Mouse (Mus musculus) hindbrain, embryonic 14.5 days (tissue): ENCODE data around the gene Cpn1. TPM values are rescaled to one million over a fixed set of nuclear protein-coding genes. Genes with fewer than 3 reads are reported as not detected.

Experiments used
- ATAC-seq: fragments of 200-750 bp; cut with Nextera tagmentation; 2 replicates; pipeline ENCODE4 v1.8.0; 2017; ENCODE audit warnings: moderate number of reproducible peaks, mild to moderate bottlenecking, moderate TSS enrichment, moderate library complexity; ENCODE audit not compliant: low FRiP score
- DNase-seq: peaks from one replicate; pipeline ENCODE4 v3.0.0-alpha.2; 2015; ENCODE audit warnings: low spot score
- H3K27ac ChIP-seq: fragments of 300-500 bp; sonication (generic); 2 replicates; pipeline ENCODE4 v1.5.1; 2014; ENCODE audit warnings: mild to moderate bottlenecking, moderate library complexity
- H3K27me3 ChIP-seq: fragments of 300-500 bp; sonication (generic); 2 replicates; pipeline ENCODE4 v1.6.1; 2014; ENCODE audit warnings: mild to moderate bottlenecking, low read length, mixed read lengths; ENCODE audit not compliant: control insufficient read depth, insufficient read depth
- H3K36me3 ChIP-seq: fragments of 300-500 bp; sonication (generic); replicated peaks from 2 replicates; pipeline ENCODE4 v1.6.1; 2014; ENCODE audit not compliant: control insufficient read depth, insufficient read depth
- H3K4me1 ChIP-seq: fragments of 300-500 bp; sonication (generic); replicated peaks from 2 replicates; pipeline ENCODE4 v1.6.1; 2014; ENCODE audit warnings: antibody characterized with exemption, low read length, mixed read lengths; ENCODE audit not compliant: control insufficient read depth, insufficient read depth
- H3K4me2 ChIP-seq: fragments of 300-500 bp; sonication (generic); replicated peaks from 2 replicates; pipeline ENCODE4 v1.6.1; 2014; ENCODE audit warnings: mild to moderate bottlenecking, moderate library complexity
- H3K4me3 ChIP-seq: fragments of 300-500 bp; sonication (generic); replicated peaks from 2 replicates; pipeline ENCODE4 v1.5.1; 2014; ENCODE audit warnings: mild to moderate bottlenecking, low read length
- H3K9ac ChIP-seq: fragments of 300-500 bp; sonication (generic); 2 replicates; pipeline ENCODE4 v1.6.1; 2014
- H3K9me3 ChIP-seq: fragments of 300-500 bp; sonication (generic); 2 replicates; pipeline ENCODE4 v1.6.1; 2016; ENCODE audit warnings: low read length; ENCODE audit not compliant: control insufficient read depth
- WGBS: fragments of 180-500 bp; shearing (Covaris S2); extraction: QIAGEN DNeasy Blood & Tissue Kit; methylation state at CpG from one replicate; pipeline ENCODE4 v1.1.7; 2014; 5-methylcytosine and 5-hydroxymethylcytosine counted together
- polyA plus RNA-seq: library from polyadenylated mRNA; unstranded; fragments of >200 nt; fragmentation: Nextera tagmentation; extraction: Ambion mirVana; gene quantifications from 2 replicates; pipeline ENCODE4 v1.2.1, GENCODE M21; 2014

The Cpn1 gene
- polyA plus RNA-seq, 1 experiment from 2014 or later: 0.20 TPM

DNA sequence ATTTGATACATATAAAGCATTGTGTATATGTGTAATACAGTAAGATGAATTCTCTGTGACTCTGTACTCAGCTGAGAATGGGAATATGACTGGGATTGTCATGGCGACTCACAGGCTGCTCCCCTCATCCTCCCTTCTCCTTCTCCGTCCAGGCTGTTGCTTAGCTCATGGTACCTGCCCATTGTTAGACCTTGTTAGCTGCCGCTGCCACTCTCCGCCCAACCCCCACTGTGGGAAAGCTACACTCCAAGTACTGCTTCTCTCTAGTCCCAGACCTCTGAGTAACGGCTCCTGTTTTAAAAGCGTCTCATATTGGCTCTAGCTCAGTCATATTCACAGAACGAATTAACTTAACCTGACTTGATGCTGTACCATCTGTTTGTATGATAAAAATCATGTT is 33.4 kb upstream of the Cpn1 start:
- ATAC-seq: no peak
- Histone ChIP-seq H3K27ac (no peak overlapping the region), H3K4me1 (no peaks in the 10 kb centered on the region), H3K9me3 (no peaks in the 10 kb centered on the region), H3K36me3 (no peaks in the 10 kb centered on the region), H3K9ac (no peak overlapping the region), H3K4me2 (no peak overlapping the region), H3K27me3 (no peaks in the 10 kb centered on the region), H3K4me3 (no peak overlapping the region)
- DNase-seq: no peak
- 65% methylated on average over 7 of the region's 7 CpGs for WGBS

DNA sequence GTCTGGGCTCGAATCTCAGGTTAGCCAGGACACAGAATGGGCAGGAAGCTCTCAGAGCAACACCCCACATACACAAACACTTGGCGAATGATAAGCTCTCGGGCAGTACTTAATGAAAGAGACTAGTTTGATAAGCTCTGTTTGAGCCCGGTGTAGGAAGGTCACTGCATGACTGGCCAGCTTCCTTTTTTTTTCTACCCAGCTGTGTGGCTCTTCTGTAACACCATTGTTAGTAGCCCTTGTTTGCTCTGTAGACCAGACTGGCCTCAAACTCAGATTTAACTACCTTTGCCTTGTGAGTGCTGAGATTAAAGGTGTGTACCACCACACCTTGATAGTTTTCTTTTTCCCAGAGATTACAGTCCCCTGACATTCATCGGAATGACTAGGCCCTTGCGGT is 27.5 kb upstream of the Cpn1 start:
- H3K4me2 ChIP-seq: no peak overlapping the region
- no peaks in the 10 kb centered on the region for H3K4me1 ChIP-seq
- H3K27ac ChIP-seq: no peak overlapping the region
- 90% methylated on average over 6 of the region's 6 CpGs for WGBS
- no peaks in the 10 kb centered on the region for H3K9me3 ChIP-seq
- DNase-seq (no peak), ATAC-seq (no peak)
- no peaks in the 10 kb centered on the region for H3K36me3 ChIP-seq
- H3K9ac ChIP-seq: no peak overlapping the region
- no peak overlapping the region for H3K4me3 ChIP-seq
- H3K27me3 ChIP-seq: no peaks in the 10 kb centered on the region

DNA sequence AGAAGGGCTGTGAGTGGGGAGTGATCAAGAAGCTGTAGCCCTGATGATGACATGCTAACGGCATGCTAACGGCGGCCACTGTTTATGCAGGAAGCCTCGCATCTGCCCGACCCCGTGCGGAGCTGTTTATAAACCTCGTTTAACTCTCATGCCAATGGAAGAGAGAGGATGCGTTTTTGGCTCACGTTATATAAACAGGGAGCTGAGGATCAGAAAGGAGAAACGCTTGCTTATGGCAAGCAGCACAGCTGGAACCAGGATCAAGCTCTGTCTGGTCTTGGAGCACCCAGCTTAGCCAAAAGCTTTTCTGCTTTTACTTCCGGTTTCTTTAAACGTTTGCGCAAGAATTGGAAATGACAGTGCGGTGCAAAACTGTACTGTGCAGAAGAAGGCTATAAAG is 22.4 kb upstream of the Cpn1 start:
- no peak for ATAC-seq
- Histone ChIP-seq H3K27ac (no peak overlapping the region), H3K9ac (no peak overlapping the region), H3K4me1 (no peaks in the 10 kb centered on the region), H3K36me3 (no peaks in the 10 kb centered on the region), H3K4me2 (no peak overlapping the region), H3K27me3 (no peaks in the 10 kb centered on the region), H3K4me3 (no peak overlapping the region), H3K9me3 (no peaks in the 10 kb centered on the region)
- 80% methylated on average over 15 of the region's 15 CpGs for WGBS
- no peak for DNase-seq

DNA sequence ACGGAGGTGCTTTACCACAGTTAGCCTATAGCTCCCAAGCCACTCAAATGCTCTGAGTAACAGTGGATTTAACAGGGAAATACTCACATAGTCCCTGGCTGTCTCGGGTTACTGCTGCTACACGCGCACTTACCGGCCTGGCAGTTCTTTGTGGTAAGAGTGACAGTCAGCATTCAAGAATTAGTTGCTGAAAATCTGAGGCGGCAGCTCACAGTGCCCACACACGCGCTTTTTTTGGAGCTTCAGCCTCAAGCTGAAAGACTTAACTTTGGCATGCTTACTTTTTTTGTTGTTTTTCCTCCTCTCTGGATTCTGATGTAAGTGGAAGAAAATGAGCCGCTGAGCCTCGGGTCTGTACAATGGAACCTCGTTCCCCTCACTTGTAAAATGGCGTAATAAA is 20.8 kb upstream of the Cpn1 start:
- no peaks in the 10 kb centered on the region for H3K9me3 ChIP-seq
- no peaks in the 10 kb centered on the region for H3K4me1 ChIP-seq
- no peaks in the 10 kb centered on the region for H3K36me3 ChIP-seq
- H3K27ac ChIP-seq: no peak overlapping the region
- no peak overlapping the region for H3K4me2 ChIP-seq
- no peak overlapping the region for H3K4me3 ChIP-seq
- no peak for ATAC-seq
- H3K27me3 ChIP-seq: no peaks in the 10 kb centered on the region
- no peak overlapping the region for H3K9ac ChIP-seq
- no peak for DNase-seq
- 58% methylated on average over 12 of the region's 12 CpGs for WGBS

DNA sequence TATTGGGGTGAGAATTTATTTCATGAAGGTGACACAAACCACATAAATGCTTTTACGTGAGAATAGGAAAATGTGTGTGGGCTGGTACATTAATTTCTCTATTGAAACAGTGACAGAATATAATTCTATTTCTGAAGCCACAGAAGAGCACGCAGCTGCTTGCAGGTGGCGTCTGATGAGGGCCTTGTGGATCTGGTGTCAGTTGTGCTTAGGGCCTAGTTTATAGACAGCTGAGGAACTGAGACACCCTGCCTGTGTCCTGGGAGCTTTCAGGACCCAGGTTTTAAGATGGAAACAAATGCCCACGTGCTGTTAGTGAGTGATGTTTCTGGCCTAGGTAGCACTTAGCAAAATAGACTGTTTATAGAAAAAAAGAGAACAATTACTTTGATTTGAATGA is 18.7 kb upstream of the Cpn1 start:
- no peak for ATAC-seq
- Histone ChIP-seq H3K36me3 (no peaks in the 10 kb centered on the region), H3K9me3 (no peaks in the 10 kb centered on the region), H3K27me3 (no peaks in the 10 kb centered on the region), H3K9ac (no peak overlapping the region), H3K27ac (no peak overlapping the region), H3K4me3 (no peak overlapping the region), H3K4me2 (no peak overlapping the region), H3K4me1 (no peaks in the 10 kb centered on the region)
- 75% methylated on average over 4 of the region's 4 CpGs for WGBS
- no peak for DNase-seq

DNA sequence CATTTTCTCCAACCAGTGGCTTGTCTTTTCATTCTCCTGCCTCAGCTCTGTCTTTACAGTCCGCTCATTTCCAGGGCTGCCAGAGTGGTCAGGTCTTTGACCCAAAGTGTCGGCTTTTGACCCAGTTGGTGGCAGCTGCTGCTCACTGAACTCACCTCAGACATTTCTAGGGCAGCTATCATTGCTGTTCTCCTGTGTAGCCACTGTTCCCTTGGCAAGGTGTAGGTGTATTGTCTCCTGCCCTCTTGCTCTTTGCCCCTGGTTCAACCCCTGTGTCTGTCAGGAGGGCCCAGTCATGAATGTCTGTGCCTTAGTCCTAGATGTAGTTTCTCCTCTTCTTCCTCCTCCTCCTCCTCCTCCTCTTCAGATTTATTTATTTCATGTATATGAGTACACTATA is 17.9 kb upstream of the Cpn1 start:
- 95% methylated on average over 2 of the region's 2 CpGs for WGBS
- no peak for DNase-seq

DNA sequence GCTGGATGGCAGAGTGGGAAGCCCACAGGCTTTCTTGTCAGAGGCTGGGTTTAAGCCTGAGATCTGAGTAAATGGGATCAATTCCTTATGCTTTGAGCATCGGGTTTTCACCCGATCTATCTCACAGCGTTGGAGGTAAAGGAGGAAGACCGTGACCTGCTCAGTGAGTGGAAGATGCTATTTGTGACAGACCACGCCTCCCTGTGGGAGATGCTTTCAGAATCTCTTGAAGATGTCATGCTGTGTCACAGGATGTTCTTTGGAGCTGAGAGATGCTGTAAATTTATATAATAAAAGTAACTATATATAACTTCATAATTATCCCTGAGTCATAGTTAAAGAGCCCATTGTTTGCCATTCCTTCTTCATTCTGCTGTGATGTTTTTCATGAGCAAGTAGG is 14.4 kb upstream of the Cpn1 start:
- DNase-seq (no peak), ATAC-seq (no peak)
- Histone ChIP-seq H3K27ac (no peak overlapping the region), H3K4me1 (no peaks in the 10 kb centered on the region), H3K36me3 (no peaks in the 10 kb centered on the region), H3K9ac (no peak overlapping the region), H3K9me3 (no peaks in the 10 kb centered on the region), H3K4me2 (no peak overlapping the region), H3K4me3 (no peak overlapping the region), H3K27me3 (no peaks in the 10 kb centered on the region)
- WGBS: 76% methylated on average over 5 of the region's 5 CpGs

More for the DNA sequence above, 17.9 kb upstream of the Cpn1 start:
- Histone ChIP-seq H3K4me3 (no peak overlapping the region), H3K9me3 (no peaks in the 10 kb centered on the region), H3K9ac (no peak overlapping the region), H3K36me3 (no peaks in the 10 kb centered on the region), H3K27ac (no peak overlapping the region), H3K4me2 (no peak overlapping the region), H3K27me3 (no peaks in the 10 kb centered on the region), H3K4me1 (no peaks in the 10 kb centered on the region)
- no peak for ATAC-seq

DNA sequence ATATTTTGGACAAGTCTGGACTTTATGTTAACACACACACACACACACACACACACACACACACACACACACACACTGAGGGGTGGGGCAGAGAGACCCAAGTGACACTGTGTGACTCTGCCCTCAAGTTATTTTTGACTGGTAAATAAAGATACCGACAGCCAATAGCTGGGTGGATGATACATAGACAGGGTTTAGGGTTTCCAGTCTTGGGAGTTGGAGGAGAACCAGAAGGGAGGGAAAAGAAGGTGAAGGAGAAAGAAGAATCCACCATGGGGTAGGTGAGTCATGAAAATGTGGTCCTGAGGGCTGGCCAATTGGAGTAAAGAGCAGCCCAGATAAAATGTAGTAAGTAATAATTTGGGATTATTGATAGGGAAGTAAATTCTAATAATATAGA is 13.7 kb upstream of the Cpn1 start:
- 94% methylated on average over 1 of the region's 1 CpGs for WGBS
- ATAC-seq: no peak
- H3K9me3 ChIP-seq: no peaks in the 10 kb centered on the region
- H3K27me3 ChIP-seq: no peaks in the 10 kb centered on the region
- no peak overlapping the region for H3K4me2 ChIP-seq
- H3K27ac ChIP-seq: no peak overlapping the region
- H3K9ac ChIP-seq: no peak overlapping the region
- H3K4me3 ChIP-seq: no peak overlapping the region
- H3K4me1 ChIP-seq: no peaks in the 10 kb centered on the region
- H3K36me3 ChIP-seq: no peaks in the 10 kb centered on the region
- DNase-seq: no peak

DNA sequence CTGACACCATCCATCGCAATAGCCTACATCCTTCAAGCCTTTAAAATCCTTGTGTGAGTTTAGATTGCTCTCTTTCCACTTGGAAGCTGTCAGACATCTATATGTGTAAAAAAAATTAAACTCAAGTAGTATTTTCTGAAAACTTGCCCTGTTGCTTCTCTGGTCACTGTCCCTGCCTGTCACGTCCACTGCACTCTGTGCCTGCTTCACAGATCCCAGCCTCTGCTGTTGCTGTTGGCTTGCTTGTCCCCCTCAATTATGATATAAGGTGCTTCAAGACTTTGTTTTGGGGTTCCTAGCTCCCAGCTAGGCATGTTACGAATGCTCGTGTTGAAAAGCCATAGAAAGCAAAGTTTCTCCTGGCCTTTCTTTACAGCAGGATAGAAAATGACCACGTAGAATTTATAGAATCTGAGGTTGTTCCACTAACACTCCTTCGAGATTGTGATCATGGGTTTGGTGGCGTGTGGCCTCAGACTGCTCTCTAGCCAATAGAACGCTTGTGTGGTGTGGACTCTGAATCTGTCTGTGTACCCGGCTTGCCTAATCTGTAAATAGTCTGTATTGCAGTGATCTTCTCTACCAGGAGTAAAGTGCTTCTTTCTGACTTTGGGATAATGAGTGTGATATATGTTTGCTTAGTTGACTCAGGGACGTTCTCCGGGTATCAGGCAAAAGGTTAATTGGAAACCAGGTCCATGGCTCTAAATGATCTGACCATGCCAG is 12.6 kb upstream of the Cpn1 start:
- no peak for DNase-seq
- H3K9ac ChIP-seq: no peak overlapping the region
- H3K4me3 ChIP-seq: no peak overlapping the region
- H3K36me3 ChIP-seq: no peaks in the 10 kb centered on the region
- no peaks in the 10 kb centered on the region for H3K4me1 ChIP-seq
- no peak overlapping the region for H3K27ac ChIP-seq
- WGBS: 93% methylated on average over 11 of the region's 11 CpGs
- no peaks in the 10 kb centered on the region for H3K9me3 ChIP-seq
- no peak for ATAC-seq
- H3K4me2 ChIP-seq: no peak overlapping the region
- H3K27me3 ChIP-seq: no peaks in the 10 kb centered on the region

DNA sequence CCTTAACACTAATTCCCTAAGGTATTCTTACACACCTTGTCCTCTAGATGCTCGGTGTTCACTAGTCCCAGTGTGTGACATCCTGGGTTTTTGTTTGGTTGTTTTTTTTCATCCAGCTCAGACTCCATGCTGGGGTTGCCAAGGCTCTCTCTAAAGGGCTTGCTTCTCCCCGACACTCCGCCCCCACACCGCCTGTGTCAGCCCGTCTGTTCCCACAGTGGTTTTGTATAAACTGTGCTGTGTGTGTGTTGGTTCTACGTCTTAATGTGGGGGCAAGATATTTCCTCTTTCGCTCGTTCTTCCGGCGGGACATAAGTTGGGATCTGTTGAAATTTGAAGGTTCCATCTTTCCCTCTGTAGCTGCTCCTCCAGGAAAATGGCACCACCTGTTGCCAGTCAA is 11.7 kb upstream of the Cpn1 start:
- H3K36me3 ChIP-seq: no peaks in the 10 kb centered on the region
- no peaks in the 10 kb centered on the region for H3K9me3 ChIP-seq
- H3K4me2 ChIP-seq: no peak overlapping the region
- H3K4me3 ChIP-seq: no peak overlapping the region
- ATAC-seq: no peak
- H3K9ac ChIP-seq: no peak overlapping the region
- no peaks in the 10 kb centered on the region for H3K27me3 ChIP-seq
- H3K4me1 ChIP-seq: no peaks in the 10 kb centered on the region
- 83% methylated on average over 10 of the region's 10 CpGs for WGBS
- DNase-seq: no peak
- no peak overlapping the region for H3K27ac ChIP-seq
